Mouse (Mus musculus) heart, embryonic 14.5 days (tissue): Measurements from ENCODE around the gene Xpr1. TPM values are rescaled to one million over a fixed set of nuclear protein-coding genes. Genes with fewer than 3 reads are reported as not detected.

Source experiments
- ATAC-seq: fragments of 200-750 bp; cut with Nextera tagmentation; 2 replicates; pipeline ENCODE4 v1.8.0; 2017; ENCODE audit warnings: low read depth, moderate TSS enrichment; ENCODE audit not compliant: insufficient number of reproducible peaks, insufficient read depth, low FRiP score
- H3K27ac ChIP-seq, 2 experiments: fragments of 200-500 bp in 1 of 2; fragments of 300-500 bp in 1 of 2; sonication (generic) in 1 of 2; replicated peaks in 1 of 2; 2 replicates each; pipeline ENCODE4 v1.5.1; 2012 to 2014; ENCODE audit warnings: low read depth in 2 of 2, low read length in 2 of 2, control low read depth in 1 of 2, mild to moderate bottlenecking in 1 of 2, mixed read lengths in 1 of 2; ENCODE audit not compliant: control insufficient read depth in 1 of 2, insufficient read depth in 1 of 2
- H3K27me3 ChIP-seq: fragments of 300-500 bp; sonication (generic); 2 replicates; pipeline ENCODE4 v1.6.1; 2014; ENCODE audit warnings: mild to moderate bottlenecking, low read length, control low read depth; ENCODE audit not compliant: control insufficient read depth, insufficient read depth
- H3K36me3 ChIP-seq: fragments of 300-500 bp; sonication (generic); 2 replicates; pipeline ENCODE4 v1.6.1; 2014; ENCODE audit warnings: mild to moderate bottlenecking, control low read depth, low read length, mixed read lengths; ENCODE audit not compliant: control insufficient read depth, insufficient read depth
- H3K4me1 ChIP-seq, 2 experiments: fragments of 200-500 bp in 1 of 2; fragments of 300-500 bp in 1 of 2; sonication (generic) in 1 of 2; 2 replicates each; pipeline ENCODE4 v1.6.1; 2012 to 2014; ENCODE audit warnings: low read length in 2 of 2, control low read depth in 1 of 2, mixed read lengths in 1 of 2; ENCODE audit not compliant: control insufficient read depth in 2 of 2, insufficient read depth in 2 of 2
- H3K4me2 ChIP-seq: fragments of 300-500 bp; sonication (generic); 2 replicates; pipeline ENCODE4 v1.6.1; 2014; ENCODE audit warnings: mild to moderate bottlenecking, low read length
- H3K4me3 ChIP-seq, 2 experiments: fragments of 200-500 bp in 1 of 2; fragments of 300-500 bp in 1 of 2; sonication (generic) in 1 of 2; 2 replicates each; pipeline ENCODE4 v1.5.1; 2012 to 2014; ENCODE audit warnings: low read length in 2 of 2, mild to moderate bottlenecking in 2 of 2, control low read depth in 1 of 2, low read depth in 1 of 2, moderate library complexity in 1 of 2; ENCODE audit not compliant: control insufficient read depth in 1 of 2, insufficient read depth in 1 of 2
- H3K9ac ChIP-seq: fragments of 300-500 bp; sonication (generic); 2 replicates; pipeline ENCODE4 v1.6.1; 2014; ENCODE audit warnings: mild to moderate bottlenecking, low read length
- H3K9me3 ChIP-seq: fragments of 300-500 bp; sonication (generic); 2 replicates; pipeline ENCODE4 v1.6.1; 2016; ENCODE audit warnings: low read length, control low read depth; ENCODE audit not compliant: control insufficient read depth
- WGBS: fragments of 180-500 bp; shearing (Covaris S2); extraction: QIAGEN DNeasy Blood & Tissue Kit; methylation state at CpG from one replicate; pipeline ENCODE4 v1.1.7; 2014; 5-methylcytosine and 5-hydroxymethylcytosine counted together
- polyA plus RNA-seq: library from polyadenylated mRNA; unstranded; fragments of >200 nt; fragmentation: Nextera tagmentation; extraction: Ambion mirVana; gene quantifications from 2 replicates; pipeline ENCODE4 v1.2.1, GENCODE M21; 2014

Gene Xpr1
- polyA plus RNA-seq, 1 experiment from 2014 or later = 10.9 TPM

DNA sequence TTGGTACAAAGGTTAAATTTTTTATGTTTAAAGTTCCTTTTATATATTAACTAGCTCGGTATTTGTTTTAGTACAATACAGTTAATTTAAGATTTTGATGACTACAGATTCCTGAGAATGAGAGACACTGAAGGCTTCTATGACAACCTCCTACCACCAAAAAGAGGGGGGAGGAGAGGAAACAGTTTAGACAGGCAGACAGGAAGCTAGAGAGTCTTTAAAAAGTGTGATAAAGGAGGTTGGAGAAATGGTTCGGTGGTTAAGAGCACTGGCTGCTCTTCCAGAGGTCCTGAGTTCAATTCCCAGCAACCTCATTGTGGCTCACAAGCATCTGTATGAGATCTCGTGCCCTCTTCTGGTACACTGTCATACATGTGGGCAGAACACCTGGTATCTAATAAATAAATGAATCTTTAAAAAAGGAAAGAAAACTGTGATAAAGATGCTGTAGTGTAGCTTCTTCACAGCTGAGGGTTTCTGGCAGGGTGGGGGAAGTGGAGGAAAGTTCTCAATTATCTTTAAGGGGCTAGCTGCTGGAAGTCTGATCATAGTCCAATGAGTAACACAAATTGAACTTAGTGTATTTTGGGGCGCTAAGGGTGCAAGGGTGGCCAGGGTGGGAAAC is 55.6 kb downstream of the Xpr1 start:
- H3K4me1 ChIP-seq = no peaks in the 10 kb centered on the region
- H3K9ac ChIP-seq = no peak overlapping the region
- no peak overlapping the region for H3K27ac ChIP-seq
- no peaks in the 10 kb centered on the region for H3K27me3 ChIP-seq
- no peaks in the 10 kb centered on the region for H3K9me3 ChIP-seq
- 76% methylated on average over 4 of the region's 4 CpGs for WGBS
- H3K4me2 ChIP-seq = no peak overlapping the region
- no peak overlapping the region for H3K4me3 ChIP-seq
- ATAC-seq = no peak
- no peaks in the 10 kb centered on the region for H3K36me3 ChIP-seq

DNA sequence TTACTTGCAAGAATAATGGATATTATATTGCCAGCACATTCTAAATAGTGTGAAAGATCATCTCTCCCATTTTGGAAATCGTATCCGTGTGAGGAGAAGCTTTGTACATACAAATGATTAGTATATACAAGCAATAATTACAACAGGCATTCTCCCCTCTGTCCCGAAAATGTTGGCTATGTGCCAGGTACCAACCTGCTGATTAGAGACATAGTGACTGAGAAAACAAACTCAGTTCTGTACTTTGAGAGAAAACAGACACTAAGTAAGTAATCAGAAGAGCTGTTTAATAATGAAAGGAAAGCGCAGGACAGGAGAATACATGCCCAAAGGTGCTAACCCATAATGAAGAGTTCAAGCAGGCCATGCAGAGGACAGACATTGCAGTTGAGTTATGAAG is 64.1 kb downstream of the Xpr1 start:
- no peak overlapping the region for H3K27ac ChIP-seq
- no peak overlapping the region for H3K4me3 ChIP-seq
- H3K9ac ChIP-seq = no peak overlapping the region
- H3K4me2 ChIP-seq = peak overlapping the region; percentile 32; the same call in 1 of the 2 replicates
- no peaks in the 10 kb centered on the region for H3K36me3 ChIP-seq
- ATAC-seq = no peak
- H3K9me3 ChIP-seq = no peaks in the 10 kb centered on the region
- no peaks in the 10 kb centered on the region for H3K27me3 ChIP-seq
- 42% methylated on average over 4 of the region's 4 CpGs for WGBS
- peaks cover 0 to 20% of the 10 kb centered on the region in 2 experiments; a peak in 3 of 4 replicates for H3K4me1 ChIP-seq

- no peak overlapping the region for H3K4me3 ChIP-seq
- H3K4me1 ChIP-seq = peaks cover 0 to 25% of the 10 kb centered on the region in 2 experiments; a peak in 3 of 4 replicates
- no peak overlapping the region for H3K27ac ChIP-seq
- no peak for ATAC-seq
- H3K36me3 ChIP-seq = no peaks in the 10 kb centered on the region
- WGBS = 74% methylated on average over 4 of the region's 4 CpGs
- H3K4me2 ChIP-seq = no peak overlapping the region
- no peak overlapping the region for H3K9ac ChIP-seq
- H3K27me3 ChIP-seq = no peaks in the 10 kb centered on the region
- no peaks in the 10 kb centered on the region for H3K9me3 ChIP-seq
Observed at GRCm38 (mm10) chr1:155351527-155351926, 65.7 kb downstream of the Xpr1 start.

DNA sequence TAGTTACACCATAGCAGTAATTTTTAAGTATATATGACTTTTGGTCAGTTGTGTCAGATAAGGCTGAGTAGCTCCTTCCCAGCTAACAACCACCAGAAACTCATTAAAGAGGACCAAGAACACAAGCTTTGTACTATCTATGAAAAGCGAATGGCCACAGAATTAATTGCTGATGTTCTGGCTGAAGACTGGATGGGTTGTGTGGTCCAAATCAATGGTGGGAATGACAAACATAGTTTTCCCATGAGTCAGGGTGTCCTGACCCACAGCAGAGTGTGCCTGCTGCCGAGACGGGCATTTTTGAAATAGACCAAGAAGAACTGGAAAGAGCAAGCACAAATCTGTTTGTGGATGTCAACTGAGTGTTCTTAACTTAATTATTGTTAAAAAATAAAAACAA is 68.7 kb downstream of the Xpr1 start:
- ATAC-seq = no peak
- WGBS = 49% methylated on average over 3 of the region's 3 CpGs
- Histone ChIP-seq H3K4me2 (no peak overlapping the region), H3K36me3 (no peaks in the 10 kb centered on the region), H3K4me1 (peaks cover 0 to 20% of the 10 kb centered on the region in 2 experiments; a peak in 3 of 4 replicates), H3K27me3 (no peaks in the 10 kb centered on the region), H3K9ac (no peak overlapping the region), H3K4me3 (no peak overlapping the region), H3K9me3 (no peaks in the 10 kb centered on the region), H3K27ac (no peak overlapping the region)

- ATAC-seq = no peak
- H3K27ac ChIP-seq = no peak overlapping the region
- peaks cover 0 to 16% of the 10 kb centered on the region in 2 experiments; a peak in 2 of 4 replicates for H3K4me1 ChIP-seq
- no peak overlapping the region for H3K4me3 ChIP-seq
- no peak overlapping the region for H3K4me2 ChIP-seq
- no peaks in the 10 kb centered on the region for H3K36me3 ChIP-seq
- H3K27me3 ChIP-seq = no peaks in the 10 kb centered on the region
- 63% methylated on average over 4 of the region's 4 CpGs for WGBS
- no peaks in the 10 kb centered on the region for H3K9me3 ChIP-seq
- no peak overlapping the region for H3K9ac ChIP-seq
Observed at GRCm38 (mm10) chr1:155347339-155347738, 69.9 kb downstream of the Xpr1 start.

- Histone ChIP-seq H3K4me2 (no peak overlapping the region), H3K4me1 (peaks cover 0 to 14% of the 10 kb centered on the region in 2 experiments; a peak in 1 of 4 replicates), H3K9me3 (no peaks in the 10 kb centered on the region), H3K36me3 (no peaks in the 10 kb centered on the region), H3K27ac (no peak overlapping the region), H3K27me3 (no peaks in the 10 kb centered on the region), H3K9ac (no peak overlapping the region), H3K4me3 (no peak overlapping the region)
- WGBS = 83% methylated on average over 2 of the region's 2 CpGs
- no peak for ATAC-seq
Observed at GRCm38 (mm10) chr1:155344019-155344418, 73.2 kb downstream of the Xpr1 start.

DNA sequence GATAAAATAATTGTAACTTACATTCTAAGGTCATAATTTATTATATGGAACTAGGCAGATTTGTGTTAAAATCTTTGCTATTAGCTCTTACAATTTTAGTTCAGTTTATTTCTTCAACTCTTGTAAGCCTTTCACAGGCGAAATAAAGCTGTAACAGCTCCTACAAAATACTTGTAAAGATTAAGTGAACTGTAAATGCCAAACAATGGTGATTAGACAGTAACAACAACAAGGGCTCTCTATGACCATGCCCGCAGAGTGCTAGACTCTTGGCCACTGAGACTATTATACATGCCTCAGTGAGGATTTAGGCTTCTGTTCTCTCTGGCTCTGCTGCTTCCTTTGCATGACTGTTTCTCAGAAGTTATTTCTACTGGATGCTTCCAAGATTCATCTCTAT is 77.6 kb downstream of the Xpr1 start:
- Histone ChIP-seq H3K9me3 (no peaks in the 10 kb centered on the region), H3K27ac (no peak overlapping the region), H3K4me2 (no peak overlapping the region), H3K36me3 (0 out of 2 replicates have a peak, but pooled peaks cover 7% of the 10 kb centered on the region), H3K4me3 (no peak overlapping the region), H3K4me1 (no peaks in the 10 kb centered on the region), H3K27me3 (no peaks in the 10 kb centered on the region), H3K9ac (no peak overlapping the region)
- ATAC-seq = no peak
- 85% methylated on average over 2 of the region's 2 CpGs for WGBS

GRCm38 (mm10) chr1:155337315-155337714 is 79.9 kb downstream of the Xpr1 start:
- no peaks in the 10 kb centered on the region for H3K27me3 ChIP-seq
- H3K4me3 ChIP-seq = no peak overlapping the region

More at GRCm38 (mm10) chr1:155337315-155337714, 79.9 kb downstream of the Xpr1 start:
- no peak overlapping the region for H3K4me2 ChIP-seq
- no peak for ATAC-seq
- no peak overlapping the region for H3K9ac ChIP-seq
- H3K9me3 ChIP-seq = no peaks in the 10 kb centered on the region
- H3K36me3 ChIP-seq = 0 out of 2 replicates have a peak, but pooled peaks cover 7% of the 10 kb centered on the region
- WGBS = 75% methylated on average over 4 of the region's 4 CpGs
- H3K27ac ChIP-seq = no peak overlapping the region
- no peaks in the 10 kb centered on the region for H3K4me1 ChIP-seq
